Mouse (Mus musculus): Measurements from ENCODE around the gene Casz1. TPM values are rescaled to one million over a fixed set of nuclear protein-coding genes. Genes with fewer than 3 reads are reported as not detected.

Casz1 gene
- polyA plus RNA-seq, 1 experiment, result 1.3 TPM

GRCm38 (mm10) chr4:148882360-148882929 lies 78.2 kb downstream of the Casz1 start:
- Histone ChIP-seq H3K4me1 (ENCODE audit: control insufficient read depth, insufficient read depth, low read length) (no peaks in the 10 kb centered on the region), H3K4me3 (ENCODE audit: insufficient read depth, low read length) (no peak overlapping the region), H3K27ac (ENCODE audit: insufficient read depth, low read depth, low read length) (no peak overlapping the region)
- TF ChIP-seq POLR2A (IDR thresholded peaks at IDR 0.05; ENCODE audit: borderline replicate concordance, low read depth, low read length), result no peak
- no peak for TF ChIP-seq CTCF (IDR thresholded peaks at IDR 0.05; ENCODE audit: low read depth, low read length)

GRCm38 (mm10) chr4:148884596-148884995 lies 80.4 kb downstream of the Casz1 start:
- TF ChIP-seq CTCF (IDR thresholded peaks at IDR 0.05; ENCODE audit: low read depth, low read length) (no peak), POLR2A (IDR thresholded peaks at IDR 0.05; ENCODE audit: borderline replicate concordance, low read depth, low read length) (no peak)
- no peaks in the 10 kb centered on the region for H3K4me1 ChIP-seq (ENCODE audit: control insufficient read depth, insufficient read depth, low read length)
- no peak overlapping the region for H3K27ac ChIP-seq (ENCODE audit: insufficient read depth, low read depth, low read length)
- H3K4me3 ChIP-seq (ENCODE audit: insufficient read depth, low read length), result no peak overlapping the region

GRCm38 (mm10) chr4:148885401-148885800 lies 81.2 kb downstream of the Casz1 start:
- TF ChIP-seq CTCF (IDR thresholded peaks at IDR 0.05; ENCODE audit: low read depth, low read length), result no peak
- no peak for TF ChIP-seq POLR2A (IDR thresholded peaks at IDR 0.05; ENCODE audit: borderline replicate concordance, low read depth, low read length)

GRCm38 (mm10) chr4:148885921-148886540 lies 81.8 kb downstream of the Casz1 start:
- H3K27ac ChIP-seq (ENCODE audit: insufficient read depth, low read depth, low read length), result no peak overlapping the region
- H3K4me1 ChIP-seq (ENCODE audit: control insufficient read depth, insufficient read depth, low read length), result no peaks in the 10 kb centered on the region
- H3K4me3 ChIP-seq (ENCODE audit: insufficient read depth, low read length), result no peak overlapping the region
- TF ChIP-seq POLR2A (IDR thresholded peaks at IDR 0.05; ENCODE audit: borderline replicate concordance, low read depth, low read length) (no peak), CTCF (IDR thresholded peaks at IDR 0.05; ENCODE audit: low read depth, low read length) (no peak)

More at GRCm38 (mm10) chr4:148885401-148885800, 81.2 kb downstream of the Casz1 start:
- no peak overlapping the region for H3K4me3 ChIP-seq (ENCODE audit: insufficient read depth, low read length)
- H3K4me1 ChIP-seq (ENCODE audit: control insufficient read depth, insufficient read depth, low read length), result no peaks in the 10 kb centered on the region
- H3K27ac ChIP-seq (ENCODE audit: insufficient read depth, low read depth, low read length), result no peak overlapping the region

- H3K4me1 ChIP-seq (ENCODE audit: control insufficient read depth, insufficient read depth, low read length), result no peaks in the 10 kb centered on the region
- no peak overlapping the region for H3K27ac ChIP-seq (ENCODE audit: insufficient read depth, low read depth, low read length)
- TF ChIP-seq POLR2A (IDR thresholded peaks at IDR 0.05; ENCODE audit: borderline replicate concordance, low read depth, low read length), result no peak
- H3K4me3 ChIP-seq (ENCODE audit: insufficient read depth, low read length), result no peak overlapping the region
Observed at GRCm38 (mm10) chr4:148888229-148888628, 84.0 kb downstream of the Casz1 start.

GRCm38 (mm10) chr4:148889011-148889410 lies 84.8 kb downstream of the Casz1 start:
- H3K4me3 ChIP-seq (ENCODE audit: insufficient read depth, low read length), result no peak overlapping the region
- H3K27ac ChIP-seq (ENCODE audit: insufficient read depth, low read depth, low read length), result no peak overlapping the region
- TF ChIP-seq POLR2A (IDR thresholded peaks at IDR 0.05; ENCODE audit: borderline replicate concordance, low read depth, low read length) (no peak), CTCF (IDR thresholded peaks at IDR 0.05; ENCODE audit: low read depth, low read length) (no peak)
- no peaks in the 10 kb centered on the region for H3K4me1 ChIP-seq (ENCODE audit: control insufficient read depth, insufficient read depth, low read length)

- TF ChIP-seq POLR2A (IDR thresholded peaks at IDR 0.05; ENCODE audit: borderline replicate concordance, low read depth, low read length) (no peak), CTCF (IDR thresholded peaks at IDR 0.05; ENCODE audit: low read depth, low read length) (no peak)
- H3K4me1 ChIP-seq (ENCODE audit: control insufficient read depth, insufficient read depth, low read length), result no peaks in the 10 kb centered on the region
- H3K4me3 ChIP-seq (ENCODE audit: insufficient read depth, low read length), result no peak overlapping the region
- H3K27ac ChIP-seq (ENCODE audit: insufficient read depth, low read depth, low read length), result no peak overlapping the region
Observed at GRCm38 (mm10) chr4:148890442-148890841, 86.2 kb downstream of the Casz1 start.

GRCm38 (mm10) chr4:148890892-148891838 lies 86.9 kb downstream of the Casz1 start:
- Histone ChIP-seq H3K4me1 (ENCODE audit: control insufficient read depth, insufficient read depth, low read length) (no peaks in the 10 kb centered on the region), H3K4me3 (ENCODE audit: insufficient read depth, low read length) (no peak overlapping the region), H3K27ac (ENCODE audit: insufficient read depth, low read depth, low read length) (no peak overlapping the region)
- TF ChIP-seq POLR2A (IDR thresholded peaks at IDR 0.05; ENCODE audit: borderline replicate concordance, low read depth, low read length) (no peak), CTCF (IDR thresholded peaks at IDR 0.05; ENCODE audit: low read depth, low read length) (no peak)

- TF ChIP-seq CTCF (IDR thresholded peaks at IDR 0.05; ENCODE audit: low read depth, low read length) (no peak), POLR2A (IDR thresholded peaks at IDR 0.05; ENCODE audit: borderline replicate concordance, low read depth, low read length) (no peak)
Observed at GRCm38 (mm10) chr4:148896125-148896524, 91.9 kb downstream of the Casz1 start.

GRCm38 (mm10) chr4:148899927-148900294 lies 95.7 kb downstream of the Casz1 start:
- Histone ChIP-seq H3K4me1 (ENCODE audit: control insufficient read depth, insufficient read depth, low read length) (no peaks in the 10 kb centered on the region), H3K27ac (ENCODE audit: insufficient read depth, low read depth, low read length) (no peak overlapping the region), H3K4me3 (ENCODE audit: insufficient read depth, low read length) (peak overlapping the region; percentile 61)
- TF ChIP-seq POLR2A (IDR thresholded peaks at IDR 0.05; ENCODE audit: borderline replicate concordance, low read depth, low read length), result no peak
- no peak for TF ChIP-seq CTCF (IDR thresholded peaks at IDR 0.05; ENCODE audit: low read depth, low read length)

More at GRCm38 (mm10) chr4:148896125-148896524, 91.9 kb downstream of the Casz1 start:
- Histone ChIP-seq H3K4me3 (ENCODE audit: insufficient read depth, low read length) (no peak overlapping the region), H3K27ac (ENCODE audit: insufficient read depth, low read depth, low read length) (no peak overlapping the region), H3K4me1 (ENCODE audit: control insufficient read depth, insufficient read depth, low read length) (no peaks in the 10 kb centered on the region)
